ENCODE assay signal across 20 mouse cellular contexts in the genomic region with DNA sequence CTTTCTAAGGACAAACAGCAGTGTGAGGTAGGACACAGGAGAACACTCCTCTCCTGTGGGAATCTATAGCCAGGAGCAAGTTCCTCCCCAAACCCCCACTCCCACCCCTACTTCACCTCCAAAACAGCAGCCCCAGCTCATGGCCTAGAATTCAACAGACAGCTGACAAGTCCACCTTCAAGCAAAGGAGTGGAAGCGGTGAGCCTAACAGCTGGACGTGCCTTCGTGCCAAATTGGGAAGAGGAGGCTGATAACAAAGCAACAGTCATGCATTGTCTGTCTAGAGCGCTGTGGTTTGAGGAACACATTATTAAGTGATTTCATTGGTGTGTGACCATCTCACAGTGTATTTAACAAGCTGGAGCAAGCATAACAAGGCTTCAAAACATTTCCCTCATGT. TPM values are rescaled to one million over a fixed set of nuclear protein-coding genes. Genes with fewer than 3 reads are reported as not detected.
DNase-seq lines count a peak whose midpoint lies in the region.
"Had no signal": no experiment of that assay in that cellular context is flagged by ENCODE, and none has a peak within 500 bp of the region (broad histone marks: within the 10 kb centered on the region; RNA-seq: fewer than 3 reads in every experiment).

No protein-coding gene starts in this region.

- no peaks in the 10 kb centered on the region for H3K36me3 ChIP-seq in heart, embryonic 10.5 days
- H3K36me3 ChIP-seq: embryonic facial prominence, embryonic 13.5 days; embryonic facial prominence, embryonic 15.5 days; forebrain, embryonic 10.5 days; forebrain, embryonic 12.5 days had no signal

- 56% methylated on average over 4 of the region's 4 CpGs for WGBS in heart, embryonic 10.5 days

- DNase-seq in heart, adult 11 months: peak; percentile 87
- no peak for DNase-seq in heart, embryonic 10.5 days (ENCODE audit: low spot score)
- peak; percentile 49 for DNase-seq in retina, postnatal 1 day
- no peak for DNase-seq in retina, embryonic 14.5 days (ENCODE audit: low spot score)
- no peak for DNase-seq in right cerebral cortex, adult 2 months (ENCODE audit: low spot score in 2 of 2)
- DNase-seq: adrenal gland, adult 2 months; adrenal gland, postnatal 10 days; adrenal gland, postnatal 25 days; cerebellum, adult 11 months; cerebellum, adult 18-20 months; cerebellum, adult 8-10 months; cerebellum, adult 9-11 months; cerebellum, postnatal 36 days; embryo, embryonic 11 days had no signal

- no peaks in the 10 kb centered on the region for H3K9me3 ChIP-seq in heart, embryonic 10.5 days
- H3K9me3 ChIP-seq: embryonic facial prominence, embryonic 13.5 days; embryonic facial prominence, embryonic 15.5 days; forebrain, embryonic 10.5 days; forebrain, embryonic 12.5 days had no signal

- peaks cover 35% of the 10 kb centered on the region for H3K27me3 ChIP-seq in heart, embryonic 10.5 days (ENCODE audit: insufficient read depth, poor library complexity, severe bottlenecking)

- H3K4me1 ChIP-seq in heart, embryonic 10.5 days: peaks cover 26% of the 10 kb centered on the region

- no peak overlapping the region for H3K4me3 ChIP-seq in heart, embryonic 10.5 days
- H3K4me3 ChIP-seq: embryonic facial prominence, embryonic 13.5 days; embryonic facial prominence, embryonic 15.5 days; erythroblast, embryonic 14.5 days; forebrain, embryonic 10.5 days; forebrain, embryonic 12.5 days had no signal

- H3K27ac ChIP-seq in heart, embryonic 10.5 days: no peak overlapping the region
- H3K27ac ChIP-seq: embryonic facial prominence, embryonic 13.5 days; embryonic facial prominence, embryonic 15.5 days; forebrain, embryonic 10.5 days; forebrain, embryonic 12.5 days had no signal

RNA-seq across cellular contexts. Expression of gene Ky, which starts 4.4 kb away (rescaled TPM):
- polyA plus RNA-seq in heart, embryonic 10.5 days (2016; fragmentation: Nextera tagmentation; extraction: Ambion mirVana): 0.21 and 1.1 TPM in 2 replicates
- polyA plus RNA-seq: C2C12; erythroblast, embryonic 14.5 days had no signal

Comparison
In these comparisons a context has a peak if more than half of its experiments do, and no peak if none do; other contexts are left out.
1. DNase-seq: peak in heart, adult 11 months (single experiment) and retina, postnatal 1 day (single experiment); none in heart, embryonic 10.5 days (single experiment), retina, embryonic 14.5 days (single experiment) and right cerebral cortex, adult 2 months (0 of 2).